Mouse (Mus musculus): ENCODE data around the gene Csnk1g2.

- no peak for TF ChIP-seq CTCF (conservative IDR thresholded peaks at IDR 0.05; ENCODE audit: low read length)
- no peak for TF ChIP-seq NANOG (IDR thresholded peaks at IDR 0.05; ENCODE audit: borderline replicate concordance, low read length)
- no peak for TF ChIP-seq POU5F1 (IDR thresholded peaks at IDR 0.05; ENCODE audit: borderline replicate concordance, low read length)
These were observed 55.4 kb downstream of the Csnk1g2 start, which contains the start of gene Mknk2 for GRCm38 (mm10) chr10:80677942-80678436.
